Comparison of ENCODE assay signal across 7 mouse cellular contexts in the genomic region with DNA sequence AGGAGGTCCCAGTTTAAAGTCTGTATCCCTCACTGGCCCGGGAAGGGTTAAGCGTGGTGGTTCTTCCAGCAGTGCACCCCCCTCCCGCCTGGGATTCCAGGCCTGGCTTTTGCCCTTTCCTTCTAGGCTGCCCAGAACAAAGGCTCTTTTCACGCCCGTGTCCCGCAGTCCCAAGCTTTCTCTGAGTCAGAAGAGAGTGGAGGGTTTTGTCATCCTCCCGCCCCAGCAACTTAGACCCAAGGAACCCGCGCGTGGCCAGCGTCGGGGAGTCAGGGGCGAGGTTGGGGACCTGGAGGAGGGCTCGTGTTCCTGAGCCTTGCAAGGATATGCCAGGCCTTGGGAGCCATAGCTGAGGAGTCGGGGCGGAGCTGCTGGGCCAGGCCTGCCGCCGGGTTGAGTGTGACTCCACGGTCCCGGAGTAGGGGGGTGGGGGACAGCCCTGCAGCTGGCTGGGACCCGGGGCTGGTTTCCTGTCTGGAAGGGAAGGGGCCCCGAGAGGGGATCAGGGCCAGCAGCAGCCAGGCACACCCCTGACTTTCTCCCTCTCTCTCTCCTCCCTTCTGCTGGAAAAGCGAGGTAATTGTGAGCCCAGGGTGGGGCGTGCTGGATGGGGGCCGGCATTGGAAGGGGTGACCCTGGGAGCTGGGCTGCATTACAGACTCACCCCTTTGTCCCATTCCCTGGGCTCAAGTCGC. TPM values are rescaled to one million over a fixed set of nuclear protein-coding genes. Genes with fewer than 3 reads are reported as not detected.
DNase-seq lines count a peak whose midpoint lies in the region; ATAC-seq and TF ChIP-seq lines count a peak whose summit lies in the region.

No protein-coding gene starts in this region.

- H3K27ac ChIP-seq in ES-Bruce4 (ENCODE audit: insufficient read depth, low read length) = no peak overlapping the region
- H3K27ac ChIP-seq in forebrain, embryonic 16.5 days (ENCODE audit: low read length) = peak overlapping the region; percentile 76
- peak overlapping the region; percentile 89 for H3K27ac ChIP-seq in hindbrain, embryonic 14.5 days
- H3K27ac ChIP-seq in liver, embryonic 12.5 days = peak overlapping the region; percentile 83
- H3K27ac ChIP-seq in neural tube, embryonic 11.5 days (ENCODE audit: low read depth, low read length) = peak overlapping the region; percentile 99

- no peak for TF ChIP-seq POLR2A in ES-Bruce4 (IDR thresholded peaks at IDR 0.05; ENCODE audit: insufficient read depth, low read length)

- H3K9me3 ChIP-seq in ES-Bruce4 (replicated peaks; ENCODE audit: control insufficient read depth, insufficient read depth, low read length, poor library complexity, severe bottlenecking) = no peaks in the 10 kb centered on the region
- no peaks in the 10 kb centered on the region for H3K9me3 ChIP-seq in forebrain, embryonic 16.5 days (ENCODE audit: control insufficient read depth, low read length)
- H3K9me3 ChIP-seq in hindbrain, embryonic 14.5 days (ENCODE audit: control insufficient read depth, low read length) = no peaks in the 10 kb centered on the region
- H3K9me3 ChIP-seq in liver, embryonic 12.5 days (replicated peaks) = no peaks in the 10 kb centered on the region
- H3K9me3 ChIP-seq in neural tube, embryonic 11.5 days (ENCODE audit: control insufficient read depth, low read length) = no peaks in the 10 kb centered on the region

- H3K36me3 ChIP-seq in ES-Bruce4 (ENCODE audit: control insufficient read depth, insufficient read depth, low read length, poor library complexity, severe bottlenecking) = no peaks in the 10 kb centered on the region
- H3K36me3 ChIP-seq in forebrain, embryonic 16.5 days (ENCODE audit: control insufficient read depth, insufficient read depth) = no peaks in the 10 kb centered on the region
- H3K36me3 ChIP-seq in hindbrain, embryonic 14.5 days (replicated peaks; ENCODE audit: control insufficient read depth, insufficient read depth) = no peaks in the 10 kb centered on the region
- H3K36me3 ChIP-seq in liver, embryonic 12.5 days = no peaks in the 10 kb centered on the region
- H3K36me3 ChIP-seq in neural tube, embryonic 11.5 days (ENCODE audit: control insufficient read depth, insufficient read depth, low read length) = no peaks in the 10 kb centered on the region

- 2% methylated on average over 24 of the region's 26 CpGs for WGBS in forebrain, embryonic 16.5 days
- WGBS in hindbrain, embryonic 14.5 days = under 1% methylated on average over 25 of the region's 26 CpGs
- WGBS in liver, embryonic 12.5 days (ENCODE audit: insufficient replicate concordance) = 4% methylated on average over 26 of the region's 26 CpGs
- WGBS in neural tube, embryonic 11.5 days = 1% methylated on average over 23 of the region's 26 CpGs

- TF ChIP-seq CTCF in ES-Bruce4 (IDR thresholded peaks at IDR 0.05; ENCODE audit: low read depth, low read length) = no peak

- ATAC-seq in forebrain, embryonic 16.5 days = peak; percentile 66
- peak; percentile 73 for ATAC-seq in hindbrain, embryonic 14.5 days (ENCODE audit: low FRiP score)
- peak; percentile 53 for ATAC-seq in liver, embryonic 12.5 days
- peak; percentile 79 for ATAC-seq in neural tube, embryonic 11.5 days (ENCODE audit: insufficient read depth, low FRiP score, low TSS enrichment)

- peak; percentile 86 for DNase-seq in adrenal gland, adult 2 months
- DNase-seq in hindbrain, embryonic 14.5 days (ENCODE audit: low spot score) = peak; percentile 59
- DNase-seq in neural tube, embryonic 11.5 days (ENCODE audit: low spot score) = peak; percentile 87
- DNase-seq in yolk sac, embryonic 10.5 days (ENCODE audit: low spot score) = peak; percentile 84

- no peaks in the 10 kb centered on the region for H3K27me3 ChIP-seq in ES-Bruce4 (ENCODE audit: control insufficient read depth, insufficient read depth, low read length, poor library complexity, severe bottlenecking)
- peaks cover 16% of the 10 kb centered on the region for H3K27me3 ChIP-seq in forebrain, embryonic 16.5 days (replicated peaks; ENCODE audit: control insufficient read depth, insufficient read depth, low read length)
- H3K27me3 ChIP-seq in hindbrain, embryonic 14.5 days (ENCODE audit: control insufficient read depth, insufficient read depth, low read length) = peaks cover 6% of the 10 kb centered on the region; the same call in 1 of the 2 replicates
- H3K27me3 ChIP-seq in liver, embryonic 12.5 days (replicated peaks) = peaks cover 74% of the 10 kb centered on the region
- H3K27me3 ChIP-seq in neural tube, embryonic 11.5 days (ENCODE audit: control insufficient read depth, insufficient read depth, low read length) = no peaks in the 10 kb centered on the region

- peaks cover 6% of the 10 kb centered on the region for H3K4me1 ChIP-seq in ES-Bruce4 (ENCODE audit: control insufficient read depth, insufficient read depth, low read length)
- H3K4me1 ChIP-seq in forebrain, embryonic 16.5 days (replicated peaks; ENCODE audit: control insufficient read depth, insufficient read depth, low read length) = peaks cover 24% of the 10 kb centered on the region
- H3K4me1 ChIP-seq in hindbrain, embryonic 14.5 days (replicated peaks; ENCODE audit: control insufficient read depth, insufficient read depth, low read length) = peaks cover 21% of the 10 kb centered on the region
- peaks cover 64% of the 10 kb centered on the region for H3K4me1 ChIP-seq in liver, embryonic 12.5 days
- H3K4me1 ChIP-seq in neural tube, embryonic 11.5 days (ENCODE audit: control insufficient read depth, insufficient read depth, low read length) = peaks cover 27% of the 10 kb centered on the region

- TF ChIP-seq EP300 in ES-Bruce4 (IDR thresholded peaks at IDR 0.05; ENCODE audit: insufficient read depth, low read depth, low read length) = no peak

- peak overlapping the region; percentile 62 for H3K9ac ChIP-seq in ES-Bruce4 (ENCODE audit: low read depth, poor library complexity, severe bottlenecking)
- peak overlapping the region; percentile 62 for H3K9ac ChIP-seq in forebrain, embryonic 16.5 days (replicated peaks; ENCODE audit: low read depth, low read length)
- peak overlapping the region; percentile 64 for H3K9ac ChIP-seq in hindbrain, embryonic 14.5 days
- peak overlapping the region; percentile 71 for H3K9ac ChIP-seq in liver, embryonic 12.5 days
- peak overlapping the region; percentile 98 for H3K9ac ChIP-seq in neural tube, embryonic 11.5 days (ENCODE audit: low read length)

- H3K4me2 ChIP-seq in forebrain, embryonic 16.5 days (ENCODE audit: low read length) = peak overlapping the region; percentile 55
- peak overlapping the region; percentile 59 for H3K4me2 ChIP-seq in hindbrain, embryonic 14.5 days (replicated peaks)
- peak overlapping the region; percentile 70 for H3K4me2 ChIP-seq in liver, embryonic 12.5 days
- H3K4me2 ChIP-seq in neural tube, embryonic 11.5 days (ENCODE audit: low read depth) = peak overlapping the region; percentile 91

- peak overlapping the region; percentile 62 for H3K4me3 ChIP-seq in ES-Bruce4 (ENCODE audit: low read depth, low read length)
- peak overlapping the region; percentile 39 for H3K4me3 ChIP-seq in forebrain, embryonic 16.5 days (replicated peaks; ENCODE audit: low read length)
- H3K4me3 ChIP-seq in hindbrain, embryonic 14.5 days (replicated peaks; ENCODE audit: low read length) = peak overlapping the region; percentile 36
- H3K4me3 ChIP-seq in liver, embryonic 12.5 days = peak overlapping the region; percentile 57
- peak overlapping the region; percentile 58 for H3K4me3 ChIP-seq in neural tube, embryonic 11.5 days (ENCODE audit: low read depth, low read length)

RNA-seq across cellular contexts. Expression of a gene that starts 1.8 kb away (rescaled TPM):
- polyA plus RNA-seq in ES-Bruce4 (2011; ENCODE audit: insufficient read depth, insufficient read length, low read depth, missing spikeins) = 10.4 and 10.5 TPM in 2 replicates
- 10 to 100 TPM in 1 of 2 experiments, 1 to 10 TPM in 1; 9.5 to 10.2 TPM for total RNA-seq in adrenal gland, adult 2 months (2021)
- polyA plus RNA-seq in adrenal gland, adult 2 months (2012; rRNA removed) = 93.6 and 100 TPM in 2 replicates
- polyA plus RNA-seq in forebrain, embryonic 16.5 days (2015; fragmentation: Nextera tagmentation; extraction: Ambion mirVana) = 6.9 and 7.4 TPM in 2 replicates
- 8.9 and 9.8 TPM in 2 replicates for polyA plus RNA-seq in hindbrain, embryonic 14.5 days (2014; fragmentation: Nextera tagmentation; extraction: Ambion mirVana)
- 11.8 and 12.6 TPM in 2 replicates for polyA plus RNA-seq in liver, embryonic 12.5 days (2016; fragmentation: Nextera tagmentation; extraction: Ambion mirVana)
- 20.6 and 22.1 TPM in 2 replicates for polyA plus RNA-seq in neural tube, embryonic 11.5 days (2014; fragmentation: Nextera tagmentation; extraction: Ambion mirVana)

RNA-seq across cellular contexts. Expression of a gene that starts 11.8 kb away (rescaled TPM):
- polyA plus RNA-seq in ES-Bruce4 (2011; ENCODE audit: insufficient read depth, insufficient read length, low read depth, missing spikeins) = 9.0 and 11.6 TPM in 2 replicates
- total RNA-seq in adrenal gland, adult 2 months (2021) = 10 to 100 TPM; 16.1 to 27.3 TPM
- 90.2 and 102 TPM in 2 replicates for polyA plus RNA-seq in adrenal gland, adult 2 months (2012; rRNA removed)
- 11.4 and 14.4 TPM in 2 replicates for polyA plus RNA-seq in forebrain, embryonic 16.5 days (2015; fragmentation: Nextera tagmentation; extraction: Ambion mirVana)
- 15.4 and 15.8 TPM in 2 replicates for polyA plus RNA-seq in hindbrain, embryonic 14.5 days (2014; fragmentation: Nextera tagmentation; extraction: Ambion mirVana)
- 12.1 and 13.0 TPM in 2 replicates for polyA plus RNA-seq in liver, embryonic 12.5 days (2016; fragmentation: Nextera tagmentation; extraction: Ambion mirVana)
- polyA plus RNA-seq in neural tube, embryonic 11.5 days (2014; fragmentation: Nextera tagmentation; extraction: Ambion mirVana) = 19.8 and 23.4 TPM in 2 replicates

RNA-seq across cellular contexts. Expression of a gene that starts 15.7 kb away (rescaled TPM):
- 26.7 and 32.4 TPM in 2 replicates for polyA plus RNA-seq in ES-Bruce4 (2011; ENCODE audit: insufficient read depth, insufficient read length, low read depth, missing spikeins)
- 100 to 1,000 TPM in 1 of 2 experiments, 10 to 100 TPM in 1; 79.1 to 117 TPM for total RNA-seq in adrenal gland, adult 2 months (2021)
- polyA plus RNA-seq in adrenal gland, adult 2 months (2012; rRNA removed) = 388 and 405 TPM in 2 replicates
- polyA plus RNA-seq in forebrain, embryonic 16.5 days (2015; fragmentation: Nextera tagmentation; extraction: Ambion mirVana) = 209 and 228 TPM in 2 replicates
- polyA plus RNA-seq in hindbrain, embryonic 14.5 days (2014; fragmentation: Nextera tagmentation; extraction: Ambion mirVana) = 114 and 134 TPM in 2 replicates
- polyA plus RNA-seq in liver, embryonic 12.5 days (2016; fragmentation: Nextera tagmentation; extraction: Ambion mirVana) = 35.0 and 37.9 TPM in 2 replicates
- polyA plus RNA-seq in neural tube, embryonic 11.5 days (2014; fragmentation: Nextera tagmentation; extraction: Ambion mirVana) = 169 and 177 TPM in 2 replicates

RNA-seq across cellular contexts. Expression of a gene that starts 19.2 kb away (rescaled TPM):
- 7.3 and 7.9 TPM in 2 replicates for polyA plus RNA-seq in ES-Bruce4 (2011; ENCODE audit: insufficient read depth, insufficient read length, low read depth, missing spikeins)
- 1 to 10 TPM; 2.2 to 4.7 TPM for total RNA-seq in adrenal gland, adult 2 months (2021)
- 3.4 and 4.8 TPM in 2 replicates for polyA plus RNA-seq in adrenal gland, adult 2 months (2012; rRNA removed)
- 18.2 and 21.7 TPM in 2 replicates for polyA plus RNA-seq in forebrain, embryonic 16.5 days (2015; fragmentation: Nextera tagmentation; extraction: Ambion mirVana)
- 17.8 and 18.0 TPM in 2 replicates for polyA plus RNA-seq in hindbrain, embryonic 14.5 days (2014; fragmentation: Nextera tagmentation; extraction: Ambion mirVana)
- polyA plus RNA-seq in liver, embryonic 12.5 days (2016; fragmentation: Nextera tagmentation; extraction: Ambion mirVana) = 0.81 and 1.1 TPM in 2 replicates
- polyA plus RNA-seq in neural tube, embryonic 11.5 days (2014; fragmentation: Nextera tagmentation; extraction: Ambion mirVana) = 12.2 and 14.5 TPM in 2 replicates

RNA-seq across cellular contexts. Expression of a gene that starts 19.2 kb away (rescaled TPM):
- not detected in 2 replicates for polyA plus RNA-seq in ES-Bruce4 (2011; ENCODE audit: insufficient read depth, insufficient read length, low read depth, missing spikeins)
- 1 to 10 TPM; 1.1 to 1.3 TPM for total RNA-seq in adrenal gland, adult 2 months (2021)
- 1.0 and 1.4 TPM in 2 replicates for polyA plus RNA-seq in adrenal gland, adult 2 months (2012; rRNA removed)
- 7.8 and 9.4 TPM in 2 replicates for polyA plus RNA-seq in forebrain, embryonic 16.5 days (2015; fragmentation: Nextera tagmentation; extraction: Ambion mirVana)
- polyA plus RNA-seq in hindbrain, embryonic 14.5 days (2014; fragmentation: Nextera tagmentation; extraction: Ambion mirVana) = 7.1 and 7.5 TPM in 2 replicates
- polyA plus RNA-seq in liver, embryonic 12.5 days (2016; fragmentation: Nextera tagmentation; extraction: Ambion mirVana) = 0.19 and 0.35 TPM in 2 replicates
- polyA plus RNA-seq in neural tube, embryonic 11.5 days (2014; fragmentation: Nextera tagmentation; extraction: Ambion mirVana) = 1.4 and 1.5 TPM in 2 replicates
